In genomic region chr4:120368663-120369062, GRCm38 (mm10) we compare ENCODE assay signal across 7 mouse cellular contexts. TPM values are rescaled to one million over a fixed set of nuclear protein-coding genes. Genes with fewer than 3 reads are reported as not detected.
DNase-seq lines count a peak whose midpoint lies in the region; ATAC-seq and TF ChIP-seq lines count a peak whose summit lies in the region.

No protein-coding gene starts in this region.

- no peaks in the 10 kb centered on the region for H3K4me1 ChIP-seq in ES-Bruce4 (ENCODE audit: control insufficient read depth, insufficient read depth, low read length)
- H3K4me1 ChIP-seq in forebrain, embryonic 15.5 days: peaks cover 46% of the 10 kb centered on the region
- no peaks in the 10 kb centered on the region for H3K4me1 ChIP-seq in kidney, postnatal 0 days (replicated peaks; ENCODE audit: insufficient read depth, low read length)
- peaks cover 6% of the 10 kb centered on the region; the same call in 1 of the 2 replicates for H3K4me1 ChIP-seq in lung, adult 2 months (ENCODE audit: control insufficient read depth, insufficient read depth, low read length)

- H3K27me3 ChIP-seq in ES-Bruce4 (ENCODE audit: control insufficient read depth, insufficient read depth, low read length, poor library complexity, severe bottlenecking): no peaks in the 10 kb centered on the region
- no peaks in the 10 kb centered on the region for H3K27me3 ChIP-seq in forebrain, embryonic 15.5 days
- no peaks in the 10 kb centered on the region for H3K27me3 ChIP-seq in kidney, postnatal 0 days (ENCODE audit: insufficient read depth, low read length)

- no peak overlapping the region for H3K4me2 ChIP-seq in forebrain, embryonic 15.5 days (replicated peaks)
- H3K4me2 ChIP-seq in kidney, postnatal 0 days (ENCODE audit: low read length): no peak overlapping the region

- peak; percentile 51; the same call in 1 of the 2 replicates for ATAC-seq in forebrain, embryonic 15.5 days (replicated peaks)
- no peak for ATAC-seq in kidney, postnatal 0 days (replicated peaks; ENCODE audit: low FRiP score, low read depth)

- no peaks in the 10 kb centered on the region for H3K36me3 ChIP-seq in ES-Bruce4 (ENCODE audit: control insufficient read depth, insufficient read depth, low read length, poor library complexity, severe bottlenecking)
- H3K36me3 ChIP-seq in forebrain, embryonic 15.5 days: no peaks in the 10 kb centered on the region
- H3K36me3 ChIP-seq in kidney, postnatal 0 days (ENCODE audit: insufficient read depth, low read length): no peaks in the 10 kb centered on the region

- H3K9ac ChIP-seq in ES-Bruce4 (ENCODE audit: low read depth, poor library complexity, severe bottlenecking): no peak overlapping the region
- no peak overlapping the region for H3K9ac ChIP-seq in forebrain, embryonic 15.5 days (replicated peaks)
- H3K9ac ChIP-seq in kidney, postnatal 0 days (ENCODE audit: low read depth, low read length): no peak overlapping the region

- WGBS in forebrain, embryonic 15.5 days: 5% methylated on average over 4 of the region's 4 CpGs
- 9% methylated on average over 4 of the region's 4 CpGs for WGBS in kidney, postnatal 0 days
- WGBS in lung, adult 2 months: 9% methylated on average over 4 of the region's 4 CpGs

- TF ChIP-seq POLR2A in ES-Bruce4 (IDR thresholded peaks at IDR 0.05; ENCODE audit: insufficient read depth, low read length): no peak
- no peak for TF ChIP-seq POLR2A in lung, adult 2 months (IDR thresholded peaks at IDR 0.05; ENCODE audit: borderline replicate concordance, extremely low read depth, low read depth, low read length)

- TF ChIP-seq EP300 in ES-Bruce4 (IDR thresholded peaks at IDR 0.05; ENCODE audit: insufficient read depth, low read depth, low read length): no peak

- TF ChIP-seq CTCF in ES-Bruce4 (IDR thresholded peaks at IDR 0.05; ENCODE audit: low read depth, low read length): peak; percentile 75
- TF ChIP-seq CTCF in kidney, postnatal 0 days (IDR thresholded peaks at IDR 0.05; ENCODE audit: low read depth): peak; percentile 85
- TF ChIP-seq CTCF in lung, adult 2 months (IDR thresholded peaks at IDR 0.05; ENCODE audit: insufficient read depth, low read length): peak; percentile 79

- H3K4me3 ChIP-seq in ES-Bruce4 (ENCODE audit: low read depth, low read length): no peak overlapping the region
- no peak overlapping the region for H3K4me3 ChIP-seq in forebrain, embryonic 15.5 days
- no peak overlapping the region for H3K4me3 ChIP-seq in kidney, postnatal 0 days (replicated peaks; ENCODE audit: low read depth, low read length)
- no peak overlapping the region for H3K4me3 ChIP-seq in lung, adult 2 months (replicated peaks; ENCODE audit: extremely low read depth, low read depth, low read length)

- no peak overlapping the region for H3K27ac ChIP-seq in ES-Bruce4 (ENCODE audit: insufficient read depth, low read length)
- no peak overlapping the region; the same call in 1 of the 2 replicates for H3K27ac ChIP-seq in forebrain, embryonic 15.5 days (replicated peaks)
- no peak overlapping the region for H3K27ac ChIP-seq in kidney, postnatal 0 days

- peak; percentile 78 for DNase-seq in 416B (ENCODE audit: low read depth)
- peak; percentile 29 for DNase-seq in cerebellum, adult 11 months
- DNase-seq in kidney, postnatal 0 days (ENCODE audit: low spot score): peak; percentile 81
- DNase-seq in lung, adult 2 months: peak; percentile 47
- DNase-seq in right cerebral cortex, postnatal 4 days: peak; percentile 84

- H3K9me3 ChIP-seq in ES-Bruce4 (replicated peaks; ENCODE audit: control insufficient read depth, insufficient read depth, low read length, poor library complexity, severe bottlenecking): no peaks in the 10 kb centered on the region
- H3K9me3 ChIP-seq in forebrain, embryonic 15.5 days: no peaks in the 10 kb centered on the region
- no peaks in the 10 kb centered on the region for H3K9me3 ChIP-seq in kidney, postnatal 0 days (replicated peaks; ENCODE audit: low read length)

RNA-seq across cellular contexts. Expression of gene Scmh1, which starts 36.4 kb away (rescaled TPM):
- 40.3 and 42.5 TPM in 2 replicates for polyA plus RNA-seq in ES-Bruce4 (2011; ENCODE audit: insufficient read depth, insufficient read length, low read depth, missing spikeins)
- polyA plus RNA-seq in forebrain, embryonic 15.5 days (2015; fragmentation: Nextera tagmentation; extraction: Ambion mirVana): 65.8 and 72.4 TPM in 2 replicates
- polyA plus RNA-seq in kidney, postnatal 0 days (2015; fragmentation: Nextera tagmentation; extraction: Ambion mirVana): 26.1 and 30.8 TPM in 2 replicates
- polyA plus RNA-seq in lung, adult 2 months (2012; rRNA removed): 29.5 and 36.9 TPM in 2 replicates

Comparison
In these comparisons a context has a peak if more than half of its experiments do, and no peak if none do; other contexts are left out.
1. DNase-seq: peak in every context shown above with its lines; median percentile 84 in right cerebral cortex, postnatal 4 days; 81 in kidney, postnatal 0 days; 78 in 416B; 47 in lung, adult 2 months; 29 in cerebellum, adult 11 months.